Mouse (Mus musculus): ENCODE measurements around the gene Fhdc1.

Fhdc1 gene

GRCm38 (mm10) chr3:84431257-84431656, 49.0 kb downstream of the Fhdc1 start:
- DNase-seq (ENCODE audit: low spot score) = no peak

- DNase-seq (ENCODE audit: low spot score) = no peak
Observed at GRCm38 (mm10) chr3:84430152-84430551, 50.1 kb downstream of the Fhdc1 start.

GRCm38 (mm10) chr3:84428994-84429725, 51.1 kb downstream of the Fhdc1 start:
- DNase-seq (ENCODE audit: low spot score) = no peak

- DNase-seq (ENCODE audit: low spot score) = no peak
Observed at GRCm38 (mm10) chr3:84427779-84428178, 52.5 kb downstream of the Fhdc1 start.

GRCm38 (mm10) chr3:84422340-84422739, 57.9 kb downstream of the Fhdc1 start:
- no peak for DNase-seq (ENCODE audit: low spot score)

- DNase-seq (ENCODE audit: low spot score) = no peak
Observed at GRCm38 (mm10) chr3:84413868-84414267, 66.4 kb downstream of the Fhdc1 start.

GRCm38 (mm10) chr3:84412920-84413319, 67.3 kb downstream of the Fhdc1 start:
- no peak for DNase-seq (ENCODE audit: low spot score)

GRCm38 (mm10) chr3:84409474-84409862, 70.8 kb downstream of the Fhdc1 start:
- no peak for DNase-seq (ENCODE audit: low spot score)

- no peak for DNase-seq (ENCODE audit: low spot score)
Observed at GRCm38 (mm10) chr3:84408756-84409473, 71.3 kb downstream of the Fhdc1 start.

- DNase-seq (ENCODE audit: low spot score) = no peak
Observed at GRCm38 (mm10) chr3:84405523-84405922, 74.7 kb downstream of the Fhdc1 start.

- peak; percentile 11 for DNase-seq (ENCODE audit: low spot score)
Observed at GRCm38 (mm10) chr3:84403389-84403788, 76.8 kb downstream of the Fhdc1 start.

GRCm38 (mm10) chr3:84402716-84403115, 77.5 kb downstream of the Fhdc1 start:
- DNase-seq (ENCODE audit: low spot score) = peak; percentile 28

GRCm38 (mm10) chr3:84397976-84398375, 82.3 kb downstream of the Fhdc1 start:
- no peak for DNase-seq (ENCODE audit: low spot score)

- no peak for DNase-seq (ENCODE audit: low spot score)
Observed at GRCm38 (mm10) chr3:84396240-84396639, 84.0 kb downstream of the Fhdc1 start.

GRCm38 (mm10) chr3:84395840-84396239, 84.4 kb downstream of the Fhdc1 start:
- no peak for DNase-seq (ENCODE audit: low spot score)

- no peak for DNase-seq (ENCODE audit: low spot score)
Observed at GRCm38 (mm10) chr3:84394841-84395447, 85.3 kb downstream of the Fhdc1 start.
